Mouse (Mus musculus) cerebellum, adult (tissue): ENCODE data around the gene Fgfr1op2.
A peak's percentile ranks its signal among the peaks of the same experiment; 100 is the strongest.

Experiments used
- ATAC-seq: cut with Nextera tagmentation; 2 replicates; pipeline ENCODE4 v1.9.2; 2017; ENCODE audit warnings: mild to moderate bottlenecking, moderate library complexity, mixed read lengths; ENCODE audit not compliant: insufficient number of reproducible peaks, low FRiP score, low TSS enrichment

The Fgfr1op2 gene

DNA sequence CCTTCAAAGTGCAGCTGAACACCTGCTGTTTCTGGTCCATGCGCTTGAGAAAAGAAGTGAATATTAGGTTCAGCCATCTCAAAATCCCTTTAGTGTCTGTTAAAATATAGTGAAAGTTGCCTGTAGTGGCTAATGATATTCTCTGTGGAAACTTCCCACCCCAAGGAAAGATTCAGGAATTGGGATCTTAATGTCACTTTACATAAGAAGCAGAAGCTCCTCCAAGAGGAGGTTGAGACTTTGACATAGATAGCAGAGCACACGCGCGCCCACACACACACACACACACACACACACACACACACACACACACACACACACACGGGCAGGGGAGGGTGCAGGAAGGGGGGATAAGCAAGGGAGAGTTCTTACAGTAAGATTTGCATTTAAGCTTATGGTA lies 8.1 kb downstream of the Fgfr1op2 start:
- ATAC-seq: no peak

GRCm38 (mm10) chr6:146602601-146603000 lies 25.6 kb downstream of the Fgfr1op2 start:
- ATAC-seq: no peak

DNA sequence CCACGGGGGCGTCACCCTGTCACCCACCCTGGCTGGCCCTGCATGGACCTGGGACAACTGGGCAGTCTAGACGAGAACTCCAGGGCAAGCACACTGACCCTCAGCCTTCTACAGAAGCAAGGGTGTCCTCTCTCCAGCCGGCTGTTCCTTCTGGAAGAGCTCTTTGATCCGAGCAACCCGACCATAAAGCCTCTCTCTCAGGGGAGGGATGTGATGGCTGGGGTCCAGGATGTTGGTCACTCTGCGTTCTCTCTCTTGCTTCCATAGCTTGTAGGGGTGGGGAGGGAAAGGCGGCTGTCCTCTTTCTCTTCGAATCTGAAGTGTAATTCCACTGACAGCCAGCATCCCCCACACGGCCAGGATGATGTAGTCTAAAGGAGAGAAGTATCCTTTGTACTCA lies 26.6 kb downstream of the Fgfr1op2 start:
- ATAC-seq: no peak

GRCm38 (mm10) chr6:146611385-146611784 lies 34.4 kb downstream of the Fgfr1op2 start:
- ATAC-seq: no peak

DNA sequence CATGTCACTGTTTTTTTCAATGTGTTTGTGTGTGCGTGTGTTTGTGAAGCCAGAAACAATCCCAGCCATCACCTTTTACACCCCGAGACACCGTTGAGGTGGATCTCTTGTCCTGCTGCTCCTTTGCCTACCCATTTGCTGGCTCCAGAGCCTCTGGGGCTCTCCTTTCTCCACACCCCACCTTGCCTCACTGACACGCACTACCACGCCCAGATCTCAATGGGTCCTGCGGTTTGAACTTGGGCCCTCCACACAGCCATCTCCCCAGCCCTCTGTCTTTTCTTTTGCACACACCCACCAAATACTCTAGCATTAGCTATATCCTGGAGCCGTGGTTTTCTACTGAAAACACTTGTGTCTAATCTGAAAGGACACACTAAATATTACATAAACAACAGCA lies 34.9 kb downstream of the Fgfr1op2 start:
- ATAC-seq: no peak

DNA sequence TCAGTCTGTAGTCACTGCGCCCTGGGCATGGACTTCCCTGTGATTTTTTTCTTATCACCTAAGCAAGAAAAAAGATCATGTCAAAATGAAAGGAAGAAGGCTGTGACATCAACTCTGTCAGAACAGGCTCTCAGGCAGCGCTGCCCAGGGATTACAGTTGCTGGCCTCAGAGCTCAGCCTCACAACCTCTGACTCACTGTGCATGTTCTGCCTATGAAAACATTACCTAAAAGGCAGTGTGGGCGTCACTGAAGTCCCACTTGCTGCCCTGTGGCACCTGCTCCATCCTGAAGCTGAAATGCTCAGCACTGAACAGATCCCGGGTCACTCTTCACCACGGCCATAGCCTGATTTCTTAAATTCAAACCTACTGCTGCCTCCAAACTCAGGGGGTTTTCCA lies 35.7 kb downstream of the Fgfr1op2 start:
- no peak for ATAC-seq

DNA sequence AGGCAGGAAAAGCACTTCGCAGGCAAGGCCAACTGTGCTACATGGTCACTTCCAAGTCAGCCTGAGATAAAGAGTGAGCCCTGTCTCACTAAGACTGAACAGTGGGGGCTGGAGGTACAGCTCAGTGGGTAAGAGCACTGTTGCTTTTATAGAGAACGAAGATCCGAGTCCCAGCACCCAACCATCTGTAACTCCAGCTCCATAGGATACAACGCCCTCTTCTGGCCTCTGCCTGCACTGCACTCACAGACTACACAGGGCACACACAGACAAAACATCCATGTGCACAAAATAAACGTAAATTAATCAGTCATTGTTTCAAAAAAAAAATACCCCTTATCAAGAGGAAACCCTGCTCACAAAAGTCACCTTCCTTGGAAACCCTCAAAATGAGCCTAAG lies 36.9 kb downstream of the Fgfr1op2 start:
- ATAC-seq: no peak

DNA sequence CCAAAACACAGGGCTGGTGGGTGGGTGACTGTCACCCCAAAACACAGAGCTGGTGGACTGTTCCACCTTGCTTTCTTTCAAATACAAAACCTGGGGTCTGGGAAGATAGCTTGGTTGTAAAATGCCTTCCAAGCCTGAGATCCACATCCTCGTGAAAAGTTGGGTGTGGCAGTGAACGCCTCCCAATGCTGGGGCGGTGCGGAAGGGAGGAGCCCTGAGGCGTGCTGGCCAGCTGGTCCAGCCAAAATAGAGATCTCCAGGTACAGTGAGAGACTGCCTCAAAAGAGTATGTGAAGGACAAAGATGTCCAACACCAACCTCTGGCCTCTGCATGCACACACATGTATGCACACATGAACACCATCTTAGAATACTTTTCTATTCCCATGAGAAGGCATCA lies 37.5 kb downstream of the Fgfr1op2 start:
- ATAC-seq: no peak

DNA sequence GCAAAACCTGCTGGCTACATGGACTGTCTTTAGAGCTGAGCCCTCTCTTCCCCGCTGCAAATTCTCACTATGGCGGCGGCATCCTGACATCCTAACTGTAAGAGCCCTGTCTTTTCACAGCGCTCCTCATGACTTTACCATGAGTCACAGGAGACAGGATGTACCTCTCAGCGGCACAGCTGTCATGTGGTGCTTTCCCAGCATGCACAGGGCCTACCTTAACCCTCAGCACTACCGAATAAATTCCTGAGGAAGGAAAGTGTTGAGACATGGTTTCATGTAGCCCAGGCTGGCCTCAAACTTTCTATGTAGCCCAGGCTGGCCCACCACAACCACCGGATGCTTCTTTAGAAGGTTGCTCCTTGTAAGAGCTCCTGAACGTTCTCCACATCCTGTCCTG lies 38.9 kb downstream of the Fgfr1op2 start:
- no peak for ATAC-seq

- ATAC-seq: no peak
These were observed 39.7 kb downstream of the Fgfr1op2 start for GRCm38 (mm10) chr6:146616670-146617069.

DNA sequence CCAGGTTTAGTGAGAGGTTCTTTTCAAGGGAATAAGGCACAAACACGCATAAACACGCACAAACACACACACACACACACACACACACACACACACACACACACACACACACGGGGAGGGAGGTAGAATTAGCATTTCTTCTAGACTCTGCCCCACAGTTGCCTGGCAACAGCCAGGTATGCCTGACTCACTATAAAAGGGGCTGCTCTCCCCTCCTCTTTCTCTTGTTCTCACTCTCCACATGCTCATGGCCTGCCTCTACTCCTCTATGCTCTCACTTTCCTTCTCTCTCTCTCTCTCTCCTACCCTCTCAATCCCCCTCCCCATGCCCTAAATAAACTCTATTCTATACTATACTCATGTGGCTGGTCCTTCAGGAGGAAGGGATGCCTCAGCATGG lies 51.1 kb downstream of the Fgfr1op2 start:
- ATAC-seq: no peak

DNA sequence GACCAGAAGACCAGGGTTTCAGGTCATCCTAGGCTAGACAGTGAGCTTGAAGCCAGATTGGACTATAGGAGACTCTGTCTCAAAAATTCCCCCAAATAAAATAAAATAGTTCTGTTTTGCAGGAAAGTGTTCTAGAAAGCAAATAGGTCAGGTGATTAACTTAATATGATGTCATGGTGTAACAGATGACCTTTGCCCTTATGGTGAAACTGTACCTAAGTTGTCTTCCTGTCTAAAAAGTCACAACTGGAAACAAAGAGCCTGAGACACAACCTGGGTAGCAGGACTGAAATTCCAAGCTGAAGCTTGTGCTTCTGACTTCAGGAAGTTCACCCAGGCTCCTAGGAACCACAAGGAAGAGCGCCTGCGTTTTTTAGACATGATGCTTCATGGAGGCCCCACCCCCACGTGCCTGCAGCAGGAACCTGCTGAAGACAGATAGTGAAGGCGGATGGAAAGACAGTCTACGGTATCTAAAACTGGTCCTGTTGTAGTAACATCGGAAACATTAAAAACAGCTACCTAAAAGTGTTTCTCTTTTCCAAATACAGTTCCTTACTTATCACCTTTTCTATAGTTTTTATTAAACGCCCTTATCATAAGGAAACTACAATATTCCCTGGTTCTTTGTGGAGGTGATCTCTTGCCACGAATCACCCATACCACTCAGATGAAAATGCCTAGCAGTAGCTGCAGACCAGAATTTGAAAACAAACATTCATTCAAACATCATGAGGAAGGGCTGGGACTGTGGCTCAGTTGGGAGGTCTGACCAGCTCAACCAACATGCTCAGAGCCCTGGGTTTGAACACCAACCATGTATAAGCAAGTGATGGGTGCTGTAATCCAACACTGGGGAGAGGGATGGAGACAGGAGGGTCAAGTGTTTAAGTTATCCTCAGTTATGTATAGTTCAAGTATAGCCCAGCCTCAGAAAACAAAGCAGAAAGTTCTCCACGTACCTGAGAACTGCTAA lies 53.1 kb downstream of the Fgfr1op2 start:
- ATAC-seq: no peak

DNA sequence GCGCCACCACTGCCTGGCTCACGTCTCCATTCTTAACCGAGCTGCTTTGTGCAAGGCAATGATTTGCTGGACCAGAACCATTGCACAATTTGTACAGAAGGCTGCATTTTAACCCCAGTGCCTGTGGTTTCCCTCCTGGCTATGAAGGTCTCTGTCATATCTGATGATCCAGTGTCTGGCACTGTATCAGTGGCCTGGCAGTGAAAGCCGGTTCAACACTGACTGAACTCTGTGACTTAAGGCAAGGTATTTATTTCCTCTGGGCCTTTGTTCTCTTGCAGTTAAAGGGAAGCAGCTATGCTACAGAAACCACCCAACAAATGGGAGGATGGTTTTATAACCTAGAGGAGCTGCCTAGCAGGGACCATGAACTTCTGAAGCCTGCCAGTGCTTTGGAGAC lies 54.0 kb downstream of the Fgfr1op2 start:
- no peak for ATAC-seq

GRCm38 (mm10) chr6:146631847-146632246 lies 54.8 kb downstream of the Fgfr1op2 start:
- no peak for ATAC-seq

DNA sequence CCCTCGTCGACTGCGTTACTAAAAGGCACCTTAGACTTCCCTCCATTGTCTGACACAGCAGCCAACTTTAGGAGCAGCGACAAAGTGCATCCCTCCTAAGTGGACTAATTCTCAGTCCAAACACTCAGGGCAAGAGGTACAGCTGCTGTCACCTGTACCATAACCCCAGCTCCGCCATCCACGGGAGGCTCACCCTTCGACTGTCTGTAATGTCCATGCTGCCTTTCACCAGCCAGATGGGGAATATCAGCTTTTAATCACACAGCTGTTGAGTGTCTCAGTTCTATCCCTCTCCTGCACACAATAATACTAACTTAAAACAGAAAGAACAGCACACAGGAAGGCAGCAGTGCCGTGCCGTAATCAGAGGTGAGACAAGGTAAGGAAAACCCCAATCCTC lies 55.4 kb downstream of the Fgfr1op2 start:
- no peak for ATAC-seq

DNA sequence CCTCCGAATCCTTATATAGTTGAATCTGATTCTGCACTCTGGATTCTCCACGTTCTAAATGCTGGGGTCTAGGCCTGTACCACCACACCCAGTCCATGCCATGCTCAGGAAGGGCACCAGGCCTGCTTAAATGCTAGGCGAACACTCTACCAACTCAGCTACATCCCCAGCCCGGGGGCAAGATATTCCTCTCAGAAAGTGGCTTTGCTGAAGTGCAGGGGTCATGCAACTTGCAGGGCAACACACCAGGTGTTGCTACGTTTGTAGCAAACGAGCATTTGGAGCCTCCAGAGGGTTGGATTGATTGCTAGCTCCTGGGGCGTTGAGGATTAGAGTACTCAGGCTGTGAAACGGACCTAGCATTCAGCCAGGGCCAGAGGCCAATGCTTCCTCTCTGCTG lies 56.1 kb downstream of the Fgfr1op2 start:
- ATAC-seq: no peak

- 0 out of 2 replicates have a peak, but pooled peaks have one; percentile 15 for ATAC-seq
These were observed 56.6 kb downstream of the Fgfr1op2 start for GRCm38 (mm10) chr6:146633629-146634014.

DNA sequence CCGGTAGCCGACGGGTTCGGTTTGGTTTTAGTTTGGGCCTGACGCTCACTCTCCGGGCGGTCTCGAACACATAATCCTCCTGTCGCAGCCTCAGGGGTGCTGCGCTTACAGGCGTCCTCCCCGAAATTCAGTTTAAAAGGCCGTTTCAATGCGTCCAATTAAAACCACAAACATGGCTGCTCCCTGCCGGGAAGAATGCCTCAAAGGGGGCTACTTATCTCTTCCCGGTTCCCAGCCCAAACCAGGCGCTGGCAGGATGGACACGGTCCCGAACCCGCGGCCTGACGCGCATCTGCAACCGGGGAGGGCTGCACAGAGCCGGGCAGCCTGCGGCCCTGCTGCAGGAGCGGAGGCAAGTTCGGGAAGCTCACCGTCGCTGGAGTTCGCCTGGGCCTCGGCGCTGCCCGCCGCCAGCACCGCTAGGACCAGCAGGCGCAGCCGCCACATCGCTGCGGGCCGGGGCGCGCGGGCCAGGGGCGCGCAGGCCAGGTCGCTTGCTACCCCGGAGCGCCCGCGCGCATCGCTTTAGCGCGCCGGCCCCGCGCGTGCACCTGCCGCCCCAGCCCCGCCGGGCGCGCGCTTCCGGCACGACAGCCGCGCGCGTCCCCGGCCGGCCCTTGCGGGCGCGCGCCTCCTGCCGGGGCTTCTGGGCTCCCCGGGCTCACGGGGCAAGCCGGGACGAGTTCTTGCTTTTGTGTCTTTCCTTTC lies 57.2 kb downstream of the Fgfr1op2 start:
- ATAC-seq: peak; percentile 88

GRCm38 (mm10) chr6:146634759-146635606 lies 58.0 kb downstream of the Fgfr1op2 start:
- no peak for ATAC-seq

DNA sequence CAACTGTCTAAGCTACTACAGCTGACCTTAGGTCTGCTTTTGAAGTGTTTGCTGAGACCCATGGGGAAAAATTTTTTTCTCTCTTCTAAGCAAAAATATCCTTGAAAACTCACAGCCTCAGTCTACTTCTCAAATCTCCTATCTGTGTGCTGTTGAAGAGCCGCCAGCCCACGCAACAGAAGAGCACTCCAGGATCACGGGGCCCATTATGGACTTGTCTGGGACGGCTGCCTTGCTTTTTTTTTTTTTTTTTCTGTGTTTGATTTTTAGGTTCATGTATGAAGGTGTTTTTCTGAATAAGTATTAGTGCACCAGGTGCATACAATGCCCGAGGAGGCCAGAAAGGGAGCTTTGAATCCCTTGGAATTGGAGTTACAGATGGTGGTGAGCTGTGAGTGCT lies 59.5 kb downstream of the Fgfr1op2 start:
- no peak for ATAC-seq
